ENCODE assay signal across 22 mouse cellular contexts in the genomic region with DNA sequence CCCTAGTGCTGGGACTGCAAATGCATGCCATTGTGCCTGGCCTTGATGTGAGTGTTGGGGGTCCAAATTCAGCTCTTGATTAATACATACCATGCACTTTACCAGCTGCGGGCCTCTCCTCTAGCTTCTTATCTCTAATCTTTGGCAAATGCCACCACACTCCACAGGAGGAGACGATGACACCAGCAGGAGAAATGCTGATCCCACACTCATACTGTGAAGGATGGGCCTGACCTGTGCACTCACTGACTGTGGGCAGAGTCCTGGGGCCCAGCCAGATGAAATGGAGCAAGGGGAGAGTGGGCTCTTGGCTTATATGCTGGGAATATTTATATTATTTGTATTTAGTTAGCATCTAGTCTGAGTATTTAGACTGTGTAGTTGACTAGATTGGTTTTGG. TPM values are rescaled to one million over a fixed set of nuclear protein-coding genes. Genes with fewer than 3 reads are reported as not detected.
DNase-seq lines count a peak whose midpoint lies in the region; ATAC-seq and TF ChIP-seq lines count a peak whose summit lies in the region.
"Had no signal": no experiment of that assay in that cellular context is flagged by ENCODE, and none has a peak within 500 bp of the region (broad histone marks: within the 10 kb centered on the region; RNA-seq: fewer than 3 reads in every experiment).

No protein-coding gene starts in this region.

- DNase-seq in hindbrain, embryonic 10.5 days (ENCODE audit: low spot score), result no peak
- DNase-seq in hindbrain, embryonic 14.5 days (ENCODE audit: low spot score), result no peak
- DNase-seq in midbrain, postnatal 0 days (ENCODE audit: low spot score), result no peak
- no peak for DNase-seq in left cerebral cortex, adult 11 months (ENCODE audit: low spot score)
- DNase-seq in cerebellum, adult 11 months, result no peak
- DNase-seq: adrenal gland, postnatal 10 days; B cell, adult 2 months; cerebellum, adult 11-12 months; cerebellum, adult 9-10 months; cerebellum, postnatal 36 days; gastrocnemius, postnatal 14 days; heart, adult 2 months; heart, postnatal 14 days had no signal

- H3K4me2 ChIP-seq in forebrain, embryonic 13.5 days, result no peak overlapping the region
- no peak overlapping the region for H3K4me2 ChIP-seq in forebrain, embryonic 12.5 days
- H3K4me2 ChIP-seq in hindbrain, embryonic 14.5 days (replicated peaks), result no peak overlapping the region
- no peak overlapping the region for H3K4me2 ChIP-seq in midbrain, embryonic 13.5 days (replicated peaks)
- no peak overlapping the region for H3K4me2 ChIP-seq in midbrain, postnatal 0 days (ENCODE audit: low read depth, low read length, poor library complexity, severe bottlenecking)
- H3K4me2 ChIP-seq: heart, embryonic 11.5 days; heart, embryonic 15.5 days; hindbrain, embryonic 15.5 days had no signal

- 0 out of 2 replicates have a peak overlapping the region, but pooled peaks have one; percentile 10 for H3K27ac ChIP-seq in forebrain, embryonic 13.5 days
- H3K27ac ChIP-seq in forebrain, embryonic 12.5 days, result no peak overlapping the region
- 0 out of 2 replicates have a peak overlapping the region, but pooled peaks have one; percentile 41 for H3K27ac ChIP-seq in hindbrain, embryonic 10.5 days
- H3K27ac ChIP-seq in hindbrain, embryonic 14.5 days, result no peak overlapping the region
- H3K27ac ChIP-seq in midbrain, embryonic 13.5 days, result no peak overlapping the region
- H3K27ac ChIP-seq in midbrain, postnatal 0 days (ENCODE audit: low read depth, low read length), result no peak overlapping the region
- H3K27ac ChIP-seq: embryonic facial prominence, embryonic 10.5 days; heart, adult 2 months; heart, embryonic 15.5 days; hindbrain, embryonic 15.5 days had no signal

- no peak overlapping the region for H3K9ac ChIP-seq in forebrain, embryonic 13.5 days
- no peak overlapping the region for H3K9ac ChIP-seq in forebrain, embryonic 12.5 days
- no peak overlapping the region for H3K9ac ChIP-seq in hindbrain, embryonic 14.5 days
- H3K9ac ChIP-seq in midbrain, embryonic 13.5 days (replicated peaks), result no peak overlapping the region
- H3K9ac ChIP-seq in midbrain, postnatal 0 days (replicated peaks; ENCODE audit: low read length, poor library complexity, severe bottlenecking), result no peak overlapping the region
- H3K9ac ChIP-seq: heart, embryonic 15.5 days; hindbrain, embryonic 15.5 days had no signal

- 62% methylated on average over 2 of the region's 2 CpGs for WGBS in forebrain, embryonic 13.5 days
- WGBS in forebrain, embryonic 12.5 days, result 81% methylated on average over 2 of the region's 2 CpGs
- 76% methylated on average over 2 of the region's 2 CpGs for WGBS in hindbrain, embryonic 10.5 days
- 63% methylated on average over 2 of the region's 2 CpGs for WGBS in hindbrain, embryonic 14.5 days
- WGBS in midbrain, embryonic 13.5 days, result 65% methylated on average over 2 of the region's 2 CpGs
- WGBS in midbrain, postnatal 0 days, result 74% methylated on average over 2 of the region's 2 CpGs

- no peaks in the 10 kb centered on the region for H3K27me3 ChIP-seq in forebrain, embryonic 13.5 days
- H3K27me3 ChIP-seq in forebrain, embryonic 12.5 days, result no peaks in the 10 kb centered on the region
- H3K27me3 ChIP-seq in hindbrain, embryonic 10.5 days (ENCODE audit: insufficient read depth, poor library complexity, severe bottlenecking), result no peaks in the 10 kb centered on the region
- H3K27me3 ChIP-seq in hindbrain, embryonic 14.5 days (ENCODE audit: control insufficient read depth, insufficient read depth, low read length), result no peaks in the 10 kb centered on the region
- H3K27me3 ChIP-seq in midbrain, embryonic 13.5 days, result no peaks in the 10 kb centered on the region; the same call in 1 of the 2 replicates
- H3K27me3 ChIP-seq in midbrain, postnatal 0 days (ENCODE audit: insufficient read depth, low read length), result no peaks in the 10 kb centered on the region
- H3K27me3 ChIP-seq: heart, embryonic 15.5 days; hindbrain, embryonic 15.5 days had no signal

- H3K4me1 ChIP-seq in forebrain, embryonic 13.5 days, result peaks cover 30% of the 10 kb centered on the region
- H3K4me1 ChIP-seq in forebrain, embryonic 12.5 days, result peaks cover 15% of the 10 kb centered on the region
- H3K4me1 ChIP-seq in hindbrain, embryonic 10.5 days (replicated peaks), result peaks cover 14% of the 10 kb centered on the region
- H3K4me1 ChIP-seq in hindbrain, embryonic 14.5 days (replicated peaks; ENCODE audit: control insufficient read depth, insufficient read depth, low read length), result peaks cover 3% of the 10 kb centered on the region
- peaks cover 44% of the 10 kb centered on the region for H3K4me1 ChIP-seq in midbrain, embryonic 13.5 days (replicated peaks)
- H3K4me1 ChIP-seq in midbrain, postnatal 0 days (ENCODE audit: insufficient read depth, low read length), result no peaks in the 10 kb centered on the region; the same call in 1 of the 2 replicates
- H3K4me1 ChIP-seq: embryonic facial prominence, embryonic 10.5 days had no signal

- H3K36me3 ChIP-seq in forebrain, embryonic 13.5 days (ENCODE audit: poor library complexity, severe bottlenecking), result peaks cover 28% of the 10 kb centered on the region
- H3K36me3 ChIP-seq in forebrain, embryonic 12.5 days (replicated peaks), result peaks cover 13% of the 10 kb centered on the region
- H3K36me3 ChIP-seq in hindbrain, embryonic 10.5 days, result peaks cover 67% of the 10 kb centered on the region
- H3K36me3 ChIP-seq in hindbrain, embryonic 14.5 days (replicated peaks; ENCODE audit: control insufficient read depth, insufficient read depth), result no peaks in the 10 kb centered on the region; the same call in none of the 2 replicates
- peaks cover 25% of the 10 kb centered on the region; the same call in 1 of the 2 replicates for H3K36me3 ChIP-seq in midbrain, embryonic 13.5 days
- H3K36me3 ChIP-seq in midbrain, postnatal 0 days (ENCODE audit: insufficient read depth, low read length), result peaks cover 3% of the 10 kb centered on the region; the same call in 1 of the 2 replicates

- no peak for ATAC-seq in forebrain, embryonic 13.5 days
- ATAC-seq in forebrain, embryonic 12.5 days (ENCODE audit: low FRiP score), result no peak
- ATAC-seq in hindbrain, embryonic 14.5 days (ENCODE audit: low FRiP score), result no peak
- peak; percentile 22; the same call in 1 of the 2 replicates for ATAC-seq in midbrain, embryonic 13.5 days
- ATAC-seq in midbrain, postnatal 0 days (ENCODE audit: low FRiP score), result no peak
- ATAC-seq: CD4-positive, CD25-positive, alpha-beta regulatory T cell, adult 4 months had no signal

- H3K9me3 ChIP-seq in forebrain, embryonic 13.5 days (replicated peaks), result no peaks in the 10 kb centered on the region
- no peaks in the 10 kb centered on the region for H3K9me3 ChIP-seq in forebrain, embryonic 12.5 days
- no peaks in the 10 kb centered on the region for H3K9me3 ChIP-seq in hindbrain, embryonic 10.5 days
- no peaks in the 10 kb centered on the region for H3K9me3 ChIP-seq in hindbrain, embryonic 14.5 days (ENCODE audit: control insufficient read depth, low read length)
- H3K9me3 ChIP-seq in midbrain, embryonic 13.5 days, result no peaks in the 10 kb centered on the region
- no peaks in the 10 kb centered on the region for H3K9me3 ChIP-seq in midbrain, postnatal 0 days (ENCODE audit: low read length)
- H3K9me3 ChIP-seq: embryonic facial prominence, embryonic 10.5 days; G1E; heart, embryonic 15.5 days; hindbrain, embryonic 15.5 days had no signal

- no peak for TF ChIP-seq CTCF in midbrain, postnatal 0 days (IDR thresholded peaks at IDR 0.05)

- no peak overlapping the region for H3K4me3 ChIP-seq in forebrain, embryonic 13.5 days
- H3K4me3 ChIP-seq in forebrain, embryonic 12.5 days (replicated peaks), result no peak overlapping the region
- H3K4me3 ChIP-seq in hindbrain, embryonic 10.5 days, result no peak overlapping the region
- H3K4me3 ChIP-seq in hindbrain, embryonic 14.5 days (replicated peaks; ENCODE audit: low read length), result no peak overlapping the region
- H3K4me3 ChIP-seq in midbrain, embryonic 13.5 days (replicated peaks), result no peak overlapping the region
- no peak overlapping the region for H3K4me3 ChIP-seq in midbrain, postnatal 0 days (ENCODE audit: low read depth, low read length)
- H3K4me3 ChIP-seq: embryonic facial prominence, embryonic 10.5 days; heart, adult 2 months; heart, embryonic 15.5 days; hindbrain, embryonic 15.5 days had no signal

RNA-seq across cellular contexts. Expression of gene Gpatch2l, which starts 34.8 kb away (rescaled TPM):
- 22.6 and 24.1 TPM in 2 replicates for polyA plus RNA-seq in forebrain, embryonic 13.5 days (2015; fragmentation: Nextera tagmentation; extraction: Ambion mirVana)
- polyA plus RNA-seq in forebrain, embryonic 12.5 days (2016; fragmentation: Nextera tagmentation; extraction: Ambion mirVana), result 21.8 and 24.3 TPM in 2 replicates
- polyA plus RNA-seq in hindbrain, embryonic 10.5 days (2016; fragmentation: Nextera tagmentation; extraction: Ambion mirVana), result 17.7 and 17.8 TPM in 2 replicates
- 26.7 and 29.6 TPM in 2 replicates for polyA plus RNA-seq in hindbrain, embryonic 14.5 days (2014; fragmentation: Nextera tagmentation; extraction: Ambion mirVana)
- 26.7 and 27.2 TPM in 2 replicates for polyA plus RNA-seq in midbrain, embryonic 13.5 days (2015; fragmentation: Nextera tagmentation; extraction: Ambion mirVana)
- total RNA-seq in midbrain, postnatal 0 days (2014; rRNA removed), result 29.3 and 36.1 TPM in 2 replicates
- polyA plus RNA-seq in midbrain, postnatal 0 days (2015; fragmentation: Nextera tagmentation; extraction: Ambion mirVana), result 21.0 and 23.7 TPM in 2 replicates

Comparison
In these comparisons a context has a peak if more than half of its experiments do, and no peak if none do; other contexts are left out.
1. H3K27ac ChIP-seq: peak in forebrain, embryonic 13.5 days (single experiment) and hindbrain, embryonic 10.5 days (single experiment); none in forebrain, embryonic 12.5 days (single experiment), hindbrain, embryonic 14.5 days (single experiment), midbrain, embryonic 13.5 days (single experiment) and midbrain, postnatal 0 days (single experiment).